Mouse (Mus musculus) hindbrain, embryonic 12.5 days (tissue): ENCODE measurements around the gene Necab2. TPM values are rescaled to one million over a fixed set of nuclear protein-coding genes. Genes with fewer than 3 reads are reported as not detected.

Experiments
- ATAC-seq: fragments of 200-750 bp; cut with Nextera tagmentation; 2 replicates; pipeline ENCODE4 v1.8.0; 2017; ENCODE audit warnings: moderate TSS enrichment; ENCODE audit not compliant: low FRiP score
- H3K27ac ChIP-seq: fragments of 300-500 bp; sonication (generic); 2 replicates; pipeline ENCODE4 v1.5.1; 2016; ENCODE audit warnings: mild to moderate bottlenecking
- H3K27me3 ChIP-seq: fragments of 300-500 bp; sonication (generic); 2 replicates; pipeline ENCODE4 v1.6.1; 2016; ENCODE audit warnings: mild to moderate bottlenecking
- H3K36me3 ChIP-seq: fragments of 300-500 bp; sonication (generic); 2 replicates; pipeline ENCODE4 v1.6.1; 2016; ENCODE audit warnings: mild to moderate bottlenecking
- H3K4me1 ChIP-seq: fragments of 300-500 bp; sonication (generic); 2 replicates; pipeline ENCODE4 v1.6.1; 2016
- H3K4me2 ChIP-seq: fragments of 300-500 bp; sonication (generic); replicated peaks from 2 replicates; pipeline ENCODE4 v1.6.1; 2016; ENCODE audit warnings: mild to moderate bottlenecking
- H3K4me3 ChIP-seq: fragments of 300-500 bp; sonication (generic); 2 replicates; pipeline ENCODE4 v1.5.1; 2016; ENCODE audit warnings: mild to moderate bottlenecking
- H3K9ac ChIP-seq: fragments of 300-500 bp; sonication (generic); 2 replicates; pipeline ENCODE4 v1.6.1; 2016; ENCODE audit warnings: mild to moderate bottlenecking, moderate library complexity
- H3K9me3 ChIP-seq: fragments of 300-500 bp; sonication (generic); replicated peaks from 2 replicates; pipeline ENCODE4 v1.6.1; 2016; ENCODE audit warnings: mild to moderate bottlenecking
- WGBS: fragments of 180-500 bp; shearing (Covaris S2); methylation state at CpG from one replicate; pipeline ENCODE4 v1.1.7; 2016; 5-methylcytosine and 5-hydroxymethylcytosine counted together
- polyA plus RNA-seq: library from polyadenylated mRNA; unstranded; fragments of >200 nt; fragmentation: Nextera tagmentation; extraction: Ambion mirVana; gene quantifications from 2 replicates; pipeline ENCODE4 v1.2.1, GENCODE M21; 2016

Necab2 gene
- polyA plus RNA-seq, 1 experiment from 2014 or later: 18.3 TPM

DNA sequence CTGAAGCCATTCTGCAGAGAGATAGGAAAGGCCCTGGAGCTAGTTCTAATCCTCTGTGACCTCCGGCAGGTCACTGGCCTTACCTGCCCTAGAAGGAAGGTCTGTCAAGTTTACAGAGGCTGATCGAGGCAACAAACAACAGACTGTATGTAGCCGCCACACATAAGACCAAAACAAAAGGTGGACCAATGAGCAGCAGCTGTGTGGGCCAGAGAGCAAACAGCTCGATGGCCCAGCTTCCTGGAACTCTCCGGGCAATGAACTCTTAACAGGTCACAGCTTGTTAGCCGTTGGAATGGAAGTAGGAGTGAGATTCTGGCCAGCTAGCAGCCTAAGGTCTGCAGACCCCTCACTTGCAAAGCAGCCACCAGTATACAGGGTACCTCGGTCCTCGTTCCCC is 16.3 kb upstream of the Necab2 start:
- 79% methylated on average over 8 of the region's 8 CpGs for WGBS
- Histone ChIP-seq H3K9ac (no peak overlapping the region), H3K27me3 (no peaks in the 10 kb centered on the region), H3K4me3 (no peak overlapping the region), H3K36me3 (no peaks in the 10 kb centered on the region), H3K27ac (no peak overlapping the region), H3K4me1 (0 out of 2 replicates have a peak, but pooled peaks cover 2% of the 10 kb centered on the region), H3K9me3 (no peaks in the 10 kb centered on the region), H3K4me2 (no peak overlapping the region)
- no peak for ATAC-seq

DNA sequence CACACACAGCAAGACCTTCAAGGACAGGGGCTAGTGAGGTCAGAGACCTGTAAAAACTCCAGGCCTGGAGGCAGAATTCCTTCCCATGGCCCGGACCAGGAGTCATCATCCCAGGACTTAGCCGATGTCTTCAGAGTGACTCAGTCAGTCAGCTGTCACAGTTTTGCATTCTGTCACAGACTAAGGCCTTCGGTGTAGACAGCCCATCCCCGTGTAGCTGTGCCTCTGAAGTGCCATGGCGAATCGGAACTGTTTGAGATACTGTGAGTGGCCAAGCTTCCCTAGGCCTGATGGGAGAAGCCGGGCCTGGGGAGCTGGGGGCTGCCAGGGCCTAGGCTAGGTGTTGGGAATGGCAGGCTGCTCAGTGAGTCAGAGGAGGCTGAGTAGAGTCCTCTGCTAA is 15.8 kb upstream of the Necab2 start:
- Histone ChIP-seq H3K9me3 (no peaks in the 10 kb centered on the region), H3K4me1 (0 out of 2 replicates have a peak, but pooled peaks cover 2% of the 10 kb centered on the region), H3K4me2 (no peak overlapping the region), H3K9ac (no peak overlapping the region), H3K27me3 (no peaks in the 10 kb centered on the region), H3K4me3 (no peak overlapping the region), H3K36me3 (no peaks in the 10 kb centered on the region), H3K27ac (no peak overlapping the region)
- ATAC-seq: no peak
- 90% methylated on average over 7 of the region's 7 CpGs for WGBS

DNA sequence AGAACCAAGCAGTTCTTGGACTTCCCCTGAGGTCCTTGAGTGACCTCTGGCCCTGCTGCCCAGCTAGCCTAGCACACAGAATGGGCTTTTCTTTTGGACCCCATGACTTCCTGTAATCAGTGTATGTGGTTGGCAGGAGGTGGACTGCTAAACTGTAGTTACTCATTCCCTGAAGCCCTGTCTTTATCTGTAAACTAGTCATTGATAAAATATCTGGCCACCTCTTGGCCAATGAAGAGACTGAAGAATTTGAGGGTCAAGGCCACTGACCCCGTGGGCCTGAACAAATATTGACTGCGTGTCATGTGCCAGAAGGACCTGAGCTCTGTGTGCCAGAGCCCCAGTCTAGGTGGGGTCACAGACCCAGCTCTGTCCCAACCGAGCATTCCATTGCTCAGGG is 14.1 kb upstream of the Necab2 start:
- no peak for ATAC-seq
- Histone ChIP-seq H3K4me1 (peaks cover 12% of the 10 kb centered on the region), H3K4me3 (no peak overlapping the region), H3K27ac (no peak overlapping the region), H3K27me3 (no peaks in the 10 kb centered on the region), H3K36me3 (no peaks in the 10 kb centered on the region), H3K9ac (no peak overlapping the region), H3K4me2 (no peak overlapping the region), H3K9me3 (no peaks in the 10 kb centered on the region)
- WGBS: 45% methylated on average over 3 of the region's 3 CpGs

DNA sequence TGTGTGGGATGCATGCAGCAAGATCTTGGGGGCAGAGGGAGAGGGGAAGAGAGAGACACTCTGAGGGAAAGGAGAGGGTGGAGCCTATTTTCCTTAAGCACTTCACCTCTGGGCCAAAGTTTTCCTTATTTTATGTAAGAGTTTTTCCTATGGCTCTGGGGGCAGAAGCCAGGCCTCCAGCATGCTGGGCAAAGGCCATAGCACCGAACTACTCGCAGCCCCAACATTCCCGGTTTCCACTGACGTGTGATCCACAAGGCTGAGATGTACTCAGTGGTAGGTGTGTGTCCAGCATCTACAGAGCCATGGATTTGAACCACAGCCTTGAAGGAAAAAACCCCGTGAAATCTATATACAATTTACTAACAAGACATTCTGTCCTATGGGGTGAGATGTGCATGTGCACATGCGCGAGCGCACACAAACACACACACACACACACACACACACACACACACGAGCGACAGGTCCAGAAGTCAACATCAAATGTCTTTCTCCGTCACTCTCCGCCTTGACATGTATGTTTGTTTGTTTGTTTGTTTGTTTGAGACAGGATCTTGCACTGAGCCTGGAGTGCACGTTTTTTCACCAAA is 12.8 kb upstream of the Necab2 start, which contains the start of gene Osgin1:
Osgin1 (plus strand) TSS at position 543 of the 593 bp plus-strand sequence.
- WGBS: 88% methylated on average over 13 of the region's 13 CpGs
- no peaks in the 10 kb centered on the region for H3K36me3 ChIP-seq
- H3K4me2 ChIP-seq: no peak within 1 kb of the TSS
- no peak within 1 kb of the TSS for H3K27ac ChIP-seq
- no peak within 1 kb of the TSS for H3K4me3 ChIP-seq
- H3K9ac ChIP-seq: no peak within 1 kb of the TSS
- H3K4me1 ChIP-seq: peaks cover 10% of the 10 kb centered on the region
- H3K27me3 ChIP-seq: no peaks in the 10 kb centered on the region
- no peaks in the 10 kb centered on the region for H3K9me3 ChIP-seq
- no peak for ATAC-seq

DNA sequence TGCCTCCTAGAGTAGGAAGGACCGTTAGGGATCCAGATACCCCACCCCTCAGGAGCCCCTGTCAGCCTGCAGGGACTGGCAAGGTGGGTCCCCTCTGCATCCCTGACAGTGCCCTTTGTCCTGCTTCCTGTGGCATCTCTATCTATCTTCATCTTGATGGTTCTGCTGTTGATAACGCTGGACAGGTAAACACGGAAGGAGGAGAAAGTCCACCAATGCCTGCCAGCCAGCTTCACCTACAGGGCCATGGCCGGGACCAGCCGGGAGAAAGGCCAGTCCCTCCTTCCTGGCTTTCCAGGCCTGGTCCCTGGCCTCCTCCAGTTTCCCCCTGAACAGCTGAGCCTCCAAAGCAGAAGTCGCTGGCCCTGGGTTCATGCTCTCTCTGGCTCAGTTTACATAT is 11.9 kb upstream of the Necab2 start:
- Histone ChIP-seq H3K36me3 (no peaks in the 10 kb centered on the region), H3K27ac (no peak overlapping the region), H3K4me1 (peaks cover 10% of the 10 kb centered on the region), H3K9ac (no peak overlapping the region), H3K27me3 (no peaks in the 10 kb centered on the region), H3K4me3 (no peak overlapping the region), H3K4me2 (no peak overlapping the region), H3K9me3 (no peaks in the 10 kb centered on the region)
- no peak for ATAC-seq
- WGBS: 80% methylated on average over 6 of the region's 6 CpGs

DNA sequence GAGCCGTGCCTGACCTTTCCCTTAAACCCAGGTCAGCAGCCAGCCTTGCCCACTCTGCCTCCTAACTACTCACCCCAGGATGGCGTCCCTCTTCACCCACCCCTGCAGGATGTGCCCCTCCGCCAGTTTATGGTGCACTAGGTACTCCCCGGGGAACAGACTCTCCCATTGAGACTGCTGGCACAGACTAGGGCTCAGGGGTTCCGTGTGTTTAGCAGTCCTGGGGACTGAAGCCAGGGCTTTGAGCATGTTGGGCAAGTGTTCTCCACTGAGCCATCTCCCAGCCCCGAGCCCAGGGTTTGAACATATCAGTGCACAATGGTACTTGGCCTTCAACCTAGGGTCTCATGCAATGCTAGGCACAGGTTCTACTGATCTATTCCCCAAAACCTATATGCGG is 11.0 kb upstream of the Necab2 start:
- H3K4me3 ChIP-seq: no peak overlapping the region
- peaks cover 16% of the 10 kb centered on the region for H3K4me1 ChIP-seq
- no peak overlapping the region for H3K27ac ChIP-seq
- WGBS: 87% methylated on average over 7 of the region's 7 CpGs
- no peak overlapping the region for H3K4me2 ChIP-seq
- no peak overlapping the region for H3K9ac ChIP-seq
- no peaks in the 10 kb centered on the region for H3K36me3 ChIP-seq
- no peaks in the 10 kb centered on the region for H3K27me3 ChIP-seq
- H3K9me3 ChIP-seq: no peaks in the 10 kb centered on the region
- ATAC-seq: no peak

DNA sequence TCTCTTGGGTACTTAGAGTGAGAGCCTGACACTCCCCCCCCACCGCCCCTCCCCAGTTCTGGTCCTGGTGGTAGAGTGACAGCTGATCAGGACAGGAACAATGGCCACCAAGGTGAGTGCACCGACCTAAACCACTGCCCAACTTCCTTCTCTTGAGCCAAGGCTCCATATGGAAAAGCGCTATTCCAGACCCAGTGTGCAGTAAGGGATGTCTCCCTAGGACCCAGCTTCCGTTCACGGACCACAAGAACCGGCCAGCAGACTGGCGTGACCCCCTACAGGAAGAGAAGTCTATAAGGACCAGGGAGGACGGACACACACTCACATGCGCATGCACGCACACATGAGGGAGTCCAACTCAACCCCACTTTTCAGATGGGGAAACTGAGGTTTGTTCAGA is 10.2 kb upstream of the Necab2 start:
- no peaks in the 10 kb centered on the region for H3K36me3 ChIP-seq
- H3K4me2 ChIP-seq: no peak overlapping the region
- H3K9ac ChIP-seq: no peak overlapping the region
- H3K4me1 ChIP-seq: peaks cover 20% of the 10 kb centered on the region
- H3K27ac ChIP-seq: no peak overlapping the region
- H3K27me3 ChIP-seq: no peaks in the 10 kb centered on the region
- ATAC-seq: no peak
- 87% methylated on average over 10 of the region's 10 CpGs for WGBS
- H3K9me3 ChIP-seq: no peaks in the 10 kb centered on the region
- H3K4me3 ChIP-seq: no peak overlapping the region

DNA sequence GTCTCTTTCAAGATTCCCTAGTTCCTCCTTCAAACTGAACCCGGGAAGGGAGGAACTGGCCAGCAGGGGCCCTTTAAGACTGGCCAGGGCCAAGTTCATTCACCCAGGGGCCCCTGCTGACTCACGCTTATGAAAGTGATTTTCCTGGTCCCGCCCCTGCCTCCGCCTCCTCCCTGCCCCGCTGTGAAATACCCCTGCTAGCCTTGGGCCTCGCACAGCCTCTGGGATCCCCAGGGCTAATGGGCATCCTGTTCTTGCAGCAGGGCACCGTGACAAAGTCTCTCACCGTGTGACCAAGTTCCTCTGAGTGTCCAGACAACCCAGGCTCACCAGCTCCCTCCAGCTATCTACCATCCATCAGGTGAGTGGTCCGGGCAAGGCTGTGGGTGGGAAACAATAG is 9.6 kb upstream of the Necab2 start:
- Histone ChIP-seq H3K27ac (no peak overlapping the region), H3K9ac (no peak overlapping the region), H3K4me2 (no peak overlapping the region), H3K27me3 (peaks cover 2% of the 10 kb centered on the region), H3K4me3 (no peak overlapping the region), H3K4me1 (peaks cover 20% of the 10 kb centered on the region), H3K9me3 (no peaks in the 10 kb centered on the region), H3K36me3 (no peaks in the 10 kb centered on the region)
- ATAC-seq: no peak
- 16% methylated on average over 9 of the region's 9 CpGs for WGBS

DNA sequence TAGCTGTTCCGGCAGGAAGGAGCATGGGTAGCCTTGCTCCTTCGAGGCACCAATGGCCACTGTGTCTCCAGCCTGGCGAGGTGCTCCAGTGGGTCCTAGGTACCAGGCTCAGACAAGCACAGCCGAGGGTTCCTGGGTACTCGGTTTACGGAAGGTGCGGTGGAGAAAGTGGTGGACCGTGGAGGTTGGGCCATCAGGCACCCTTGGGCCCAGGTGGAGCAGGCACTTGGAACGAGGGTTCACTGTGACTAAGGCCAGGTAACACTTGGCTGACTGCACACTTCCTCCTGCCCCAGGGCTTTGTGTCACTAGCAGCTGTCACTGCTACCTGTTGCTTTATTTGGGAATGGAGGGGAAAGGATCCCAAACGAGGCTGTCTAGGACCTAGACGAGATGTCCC is 9.0 kb upstream of the Necab2 start:
- Histone ChIP-seq H3K9ac (no peak overlapping the region), H3K4me3 (no peak overlapping the region), H3K27ac (no peak overlapping the region), H3K4me2 (no peak overlapping the region), H3K36me3 (no peaks in the 10 kb centered on the region), H3K4me1 (peaks cover 20% of the 10 kb centered on the region), H3K9me3 (no peaks in the 10 kb centered on the region), H3K27me3 (peaks cover 8% of the 10 kb centered on the region)
- no peak for ATAC-seq
- 69% methylated on average over 11 of the region's 11 CpGs for WGBS

DNA sequence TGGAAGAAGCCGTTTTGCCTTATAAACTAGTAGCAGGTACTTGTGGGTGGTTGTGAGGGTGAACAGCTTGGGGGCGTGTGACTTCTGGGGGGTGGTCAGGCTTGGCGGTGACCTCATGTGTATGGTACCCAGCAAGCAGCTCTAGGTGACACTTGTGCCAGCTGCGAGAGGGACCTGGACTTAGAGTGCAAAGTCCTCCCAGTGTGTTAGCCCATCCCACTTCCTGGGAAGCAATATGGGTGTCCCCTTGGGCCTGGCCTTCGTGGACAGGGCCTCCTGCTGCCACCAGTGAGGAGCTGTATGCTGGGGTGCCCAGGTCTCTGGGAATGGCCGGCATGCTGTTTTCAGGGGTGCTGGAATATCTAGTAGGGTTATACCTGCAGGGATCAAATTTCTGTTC is 7.6 kb upstream of the Necab2 start:
- Histone ChIP-seq H3K27me3 (peaks cover 13% of the 10 kb centered on the region), H3K4me3 (no peak overlapping the region), H3K9me3 (no peaks in the 10 kb centered on the region), H3K36me3 (no peaks in the 10 kb centered on the region), H3K27ac (no peak overlapping the region), H3K4me2 (no peak overlapping the region), H3K4me1 (peaks cover 20% of the 10 kb centered on the region), H3K9ac (no peak overlapping the region)
- 80% methylated on average over 6 of the region's 6 CpGs for WGBS
- ATAC-seq: no peak

DNA sequence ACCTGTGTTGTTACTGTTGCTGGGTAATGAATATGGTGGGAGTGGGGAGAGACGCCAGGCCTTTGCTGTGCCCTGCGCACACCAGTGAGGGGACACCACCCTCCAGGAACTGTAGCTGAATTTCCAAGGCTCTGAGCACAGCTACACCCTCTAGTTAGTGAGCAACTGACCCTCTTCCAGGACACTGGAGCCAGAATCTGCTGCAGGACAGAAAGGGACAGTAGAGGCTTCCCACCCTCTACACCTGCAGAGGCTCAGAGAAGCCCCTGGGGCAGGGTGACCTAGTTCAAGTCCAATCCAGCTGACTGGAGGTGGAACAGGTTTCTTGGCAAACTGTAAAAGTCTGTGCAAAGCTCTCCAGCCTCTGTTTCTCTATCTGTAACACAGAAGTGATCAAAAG is 7.1 kb upstream of the Necab2 start:
- no peaks in the 10 kb centered on the region for H3K36me3 ChIP-seq
- H3K4me1 ChIP-seq: peaks cover 20% of the 10 kb centered on the region
- no peak overlapping the region for H3K9ac ChIP-seq
- H3K27ac ChIP-seq: no peak overlapping the region
- no peak overlapping the region for H3K4me2 ChIP-seq
- H3K9me3 ChIP-seq: no peaks in the 10 kb centered on the region
- H3K27me3 ChIP-seq: peaks cover 13% of the 10 kb centered on the region
- no peak overlapping the region for H3K4me3 ChIP-seq
- ATAC-seq: no peak
- WGBS: 73% methylated on average over 2 of the region's 2 CpGs

DNA sequence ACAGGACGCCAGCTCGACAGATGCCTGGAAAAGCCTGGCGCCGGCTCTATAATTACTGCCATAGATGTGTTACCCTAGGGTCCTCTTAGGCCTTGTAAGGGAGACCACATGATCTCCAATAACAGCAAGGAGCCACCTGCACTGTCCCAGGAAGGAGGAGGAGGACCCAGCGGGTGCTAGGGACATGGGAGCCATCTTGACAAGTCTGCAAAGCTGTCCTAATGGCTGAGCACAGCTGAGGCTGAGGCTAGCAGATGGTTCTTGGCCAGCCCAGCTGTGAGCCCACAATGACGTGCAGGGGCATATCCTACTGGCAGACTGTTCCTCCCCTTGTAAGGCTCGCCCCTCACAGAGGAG is 6.6 kb upstream of the Necab2 start:
- Histone ChIP-seq H3K27me3 (peaks cover 13% of the 10 kb centered on the region), H3K9ac (no peak overlapping the region), H3K27ac (no peak overlapping the region), H3K4me2 (no peak overlapping the region), H3K4me3 (no peak overlapping the region), H3K36me3 (no peaks in the 10 kb centered on the region), H3K9me3 (no peaks in the 10 kb centered on the region), H3K4me1 (peaks cover 20% of the 10 kb centered on the region)
- peak; percentile 46; the same call in 1 of the 2 replicates for ATAC-seq
- WGBS: 70% methylated on average over 7 of the region's 7 CpGs

DNA sequence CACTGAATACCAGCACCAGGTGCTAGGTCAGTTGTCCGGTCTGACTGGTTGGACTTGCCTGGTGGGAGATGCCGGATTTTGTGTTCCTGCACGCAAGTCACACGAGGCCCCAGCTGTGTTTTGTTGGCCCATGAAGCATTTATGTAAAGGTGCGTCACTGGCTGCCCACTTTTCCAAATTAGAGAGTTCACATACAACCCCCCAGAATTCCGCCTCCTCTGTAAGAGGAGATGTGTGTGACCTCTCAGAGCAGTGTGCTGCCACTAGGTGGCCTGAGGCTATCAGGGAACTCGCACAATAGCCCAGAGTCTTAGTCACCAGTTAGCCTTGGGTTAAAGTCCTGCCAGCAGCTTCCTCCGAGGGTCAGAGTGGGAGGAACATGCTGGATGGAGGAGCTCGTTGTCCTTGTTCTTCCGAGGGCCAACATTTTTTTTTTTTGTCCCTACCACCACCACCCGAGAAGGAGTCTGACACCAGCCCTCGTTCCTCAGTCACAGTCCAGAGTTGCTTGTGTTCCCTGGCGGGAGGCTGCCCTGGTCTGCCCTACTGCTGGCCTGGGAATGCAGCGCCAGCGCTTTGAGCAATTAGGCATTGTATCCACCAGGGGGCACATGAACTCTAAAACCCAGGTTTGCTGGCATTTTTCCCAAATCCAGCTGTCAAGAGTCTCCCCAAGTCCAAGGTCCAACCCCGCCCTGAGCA is 6.1 kb upstream of the Necab2 start:
- H3K9ac ChIP-seq: no peak overlapping the region

More for the DNA sequence above, 6.1 kb upstream of the Necab2 start:
- ATAC-seq: peak; percentile 51; the same call in 1 of the 2 replicates
- H3K4me1 ChIP-seq: peaks cover 20% of the 10 kb centered on the region
- no peaks in the 10 kb centered on the region for H3K36me3 ChIP-seq
- H3K4me2 ChIP-seq: no peak overlapping the region
- no peak overlapping the region for H3K4me3 ChIP-seq
- no peak overlapping the region; the same call in 1 of the 2 replicates for H3K27ac ChIP-seq
- WGBS: 12% methylated on average over 16 of the region's 16 CpGs
- no peaks in the 10 kb centered on the region for H3K9me3 ChIP-seq
- peaks cover 19% of the 10 kb centered on the region for H3K27me3 ChIP-seq
